Mouse (Mus musculus) gastrocnemius, adult 18-20 months (tissue): ENCODE data around the gene Eef2k. TPM values are rescaled to one million over a fixed set of nuclear protein-coding genes. Genes with fewer than 3 reads are reported as not detected.
"Not testable (repeated sequence)": the region's sequence is repeated elsewhere in the genome, so short reads cannot be mapped to it uniquely, and the experiment has no call there.

ENCODE experiments used
- DNase-seq: peaks from one replicate; pipeline ENCODE4 v3.0.0; 2021; ENCODE audit warnings: low spot score
- total RNA-seq, 2 experiments: library from RNA; stranded (reverse); gene quantifications; 2 replicates each; pipeline ENCODE4 v1.2.3; 2021

Eef2k gene
- total RNA-seq, 2 experiments from 2014 or later, result 59.7 to 60.4 TPM

DNA sequence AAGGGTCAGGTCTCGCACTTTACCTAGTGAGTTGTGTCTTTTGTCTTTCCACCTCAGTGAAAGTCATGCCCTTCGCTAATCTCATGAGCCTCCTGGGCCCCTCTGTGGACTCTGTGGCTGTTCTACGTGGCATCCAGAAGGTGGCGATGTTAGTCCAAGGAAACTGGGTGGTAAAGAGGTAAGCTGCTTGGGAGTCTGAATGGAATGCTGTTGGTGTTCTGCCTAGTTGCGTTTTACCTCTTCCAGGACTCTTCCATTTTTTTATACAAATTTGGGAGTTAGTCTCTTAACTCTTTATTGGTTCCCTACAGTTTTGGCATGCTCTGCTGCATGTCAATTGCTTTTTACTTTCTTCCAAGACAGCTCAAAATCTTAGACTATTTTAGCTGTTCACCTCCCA is 92.1 kb downstream of the Eef2k start:
- peak; percentile 51 for DNase-seq

DNA sequence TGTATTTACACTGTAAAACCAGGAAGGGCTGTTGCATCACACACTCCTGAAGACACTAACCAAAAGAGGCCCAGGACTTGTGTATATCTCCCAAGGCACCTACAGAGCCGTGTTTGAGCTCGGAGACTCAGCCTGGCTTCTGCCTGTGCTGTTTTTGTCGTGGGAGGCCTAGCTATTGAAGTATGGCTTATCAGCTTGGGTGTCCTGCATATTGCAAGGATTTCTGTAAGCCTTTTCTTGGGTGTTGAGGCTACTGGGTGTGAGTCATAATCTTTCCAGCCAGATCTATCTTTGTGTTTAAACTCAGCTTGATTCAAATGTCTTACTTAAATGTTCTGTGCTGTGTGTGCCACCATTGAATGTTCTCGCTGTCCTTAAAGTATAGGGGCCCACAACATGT is 93.9 kb downstream of the Eef2k start:
- no peak for DNase-seq

DNA sequence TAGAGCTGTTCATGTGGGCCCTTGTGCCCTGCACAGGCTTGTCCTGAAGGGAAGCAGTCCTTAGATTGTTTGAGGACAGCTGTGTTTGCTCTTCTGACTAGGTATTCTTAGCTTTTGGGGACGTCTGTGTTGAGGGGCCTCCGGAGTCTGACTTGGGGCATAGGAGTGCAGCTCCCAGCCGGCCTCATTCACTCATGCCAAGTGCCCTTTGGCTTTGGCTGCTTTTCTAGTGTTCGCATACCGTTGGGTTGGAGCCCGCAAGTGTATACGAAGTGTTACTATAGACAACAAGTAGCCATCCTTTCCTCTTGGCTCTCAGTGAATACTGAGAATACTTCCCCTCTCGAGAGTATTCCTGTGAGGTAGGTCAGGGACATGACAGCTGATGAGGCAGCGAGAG is 95.6 kb downstream of the Eef2k start:
- DNase-seq, result no peak

DNA sequence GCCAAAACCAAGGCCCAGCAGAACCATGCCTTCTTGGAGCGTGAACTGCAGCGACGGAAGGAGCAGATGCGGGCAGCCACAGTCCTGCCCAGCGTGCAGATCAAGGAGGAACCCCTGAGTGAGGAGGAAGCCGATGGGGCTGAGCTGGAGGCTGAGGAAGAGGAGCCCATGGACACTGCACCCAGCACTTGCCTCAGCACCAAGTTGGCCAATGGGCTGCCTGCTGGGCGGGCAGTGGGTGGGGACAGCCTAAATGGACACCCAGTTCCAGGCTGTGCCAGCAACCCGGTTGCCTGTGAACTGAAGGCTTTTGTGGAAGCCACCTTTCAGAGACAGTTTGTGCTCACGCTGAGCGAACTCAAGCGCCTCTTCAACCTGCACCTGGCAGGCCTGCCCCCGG is 97.7 kb downstream of the Eef2k start:
- no peak for DNase-seq

DNA sequence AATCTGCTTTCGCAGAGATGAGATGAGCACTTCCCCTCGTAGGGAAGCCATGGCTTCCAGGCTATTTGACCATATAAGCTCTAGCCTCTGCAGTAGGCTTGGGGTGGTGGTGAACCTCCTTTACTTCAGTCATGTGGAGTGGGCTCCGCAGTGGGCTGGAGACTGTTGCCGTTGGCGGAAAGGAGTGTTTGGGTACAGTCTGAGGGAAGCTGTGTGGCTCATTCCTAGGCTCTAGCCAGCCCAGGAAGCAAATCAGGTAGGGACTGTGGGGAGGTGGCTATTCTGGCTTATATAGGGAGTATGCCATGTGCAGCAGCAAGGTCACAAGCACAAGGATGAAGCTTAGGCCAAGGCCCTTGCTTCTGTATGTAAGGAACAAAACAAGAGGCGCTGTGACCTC is 98.6 kb downstream of the Eef2k start:
- no peak for DNase-seq

DNA sequence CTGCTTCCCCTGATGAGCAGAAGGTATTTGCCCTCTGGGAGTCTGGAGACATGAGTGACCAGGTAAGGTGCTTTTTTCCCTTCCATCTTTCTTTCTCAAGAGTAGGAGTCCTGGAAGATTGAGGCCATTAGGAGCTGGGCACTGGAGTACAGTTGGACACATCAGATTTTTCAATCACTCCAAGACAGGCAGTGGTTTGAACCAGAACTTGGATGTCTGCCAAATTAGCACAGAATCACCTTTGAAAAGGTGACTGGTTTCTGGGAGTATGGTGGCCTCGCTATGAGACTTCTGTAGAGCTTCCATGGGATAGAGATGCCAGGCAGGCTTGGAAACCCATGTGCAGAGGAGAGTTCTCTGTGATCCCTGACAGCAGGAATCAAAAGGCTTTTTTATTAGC is 99.9 kb downstream of the Eef2k start:
- no peak for DNase-seq

DNA sequence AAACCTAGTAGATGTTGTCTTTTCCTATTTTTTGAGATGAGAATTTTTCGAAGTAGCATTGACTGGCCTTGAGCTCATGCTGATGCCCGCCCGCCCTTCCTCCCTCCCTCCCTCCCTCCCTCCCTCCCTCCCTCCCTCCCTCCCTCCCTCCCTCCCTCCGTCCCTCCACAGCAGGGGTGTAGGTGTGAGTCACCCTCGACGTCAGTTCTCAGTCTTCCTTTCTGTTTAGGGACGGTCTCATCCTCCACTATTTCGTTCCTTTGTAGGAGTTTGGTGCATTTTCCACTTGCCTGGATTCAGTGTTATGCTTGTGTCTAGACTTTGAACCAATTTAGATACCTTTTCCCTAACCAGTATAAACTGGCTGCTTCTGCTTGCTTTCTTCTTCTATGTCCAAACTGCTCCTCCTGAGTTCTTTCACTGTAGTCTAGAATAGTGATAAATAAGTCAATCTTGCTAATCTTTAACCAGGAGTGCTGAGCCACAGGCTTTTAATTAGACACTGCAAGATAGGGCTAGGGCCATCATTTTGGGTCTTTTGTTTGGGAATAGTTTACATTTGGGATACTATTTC is 101.4 kb downstream of the Eef2k start:
- no peak for DNase-seq

DNA sequence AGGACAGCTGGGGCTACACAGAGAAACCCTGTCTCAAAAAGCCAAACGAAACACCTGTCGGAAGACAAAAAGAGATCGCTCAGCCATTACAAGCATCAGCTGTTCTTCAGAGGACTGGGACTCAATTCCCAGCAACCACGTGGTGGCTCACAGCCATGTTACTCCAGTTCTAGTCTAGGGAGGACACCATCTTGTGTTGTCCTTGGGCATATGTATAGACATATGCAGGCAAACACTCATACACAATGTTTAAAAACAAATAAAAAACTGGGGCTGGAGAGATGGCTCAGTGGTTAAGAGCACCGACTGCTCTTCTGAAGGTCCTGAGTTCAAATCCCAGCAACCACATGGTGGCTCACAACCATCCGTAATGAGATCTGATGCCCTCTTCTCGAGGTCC is 111.0 kb downstream of the Eef2k start:
- not testable (repeated sequence) for DNase-seq

Other genes starting within 250 kb of the Eef2k start
- 100 to 1,000 TPM; 477 to 519 TPM for gene Uqcrc2, start 207.7 kb upstream of the Eef2k start, total RNA-seq
- not detected for gene Pdzd9, start 172.5 kb upstream of the Eef2k start, total RNA-seq
- 10 to 100 TPM; 19.9 to 22.6 TPM for gene Mosmo, start 165.2 kb upstream of the Eef2k start, total RNA-seq
- under 1 TPM; 0.39 to 0.50 TPM for gene Vwa3a, start 103.5 kb upstream of the Eef2k start, total RNA-seq
- under 1 TPM in 1 of 2 experiments, not detected in 1; 0.47 TPM for gene Gm5737, start 30.5 kb upstream of the Eef2k start, total RNA-seq
- gene Polr3e, start 74.9 kb downstream of the Eef2k start, total RNA-seq, result 10 to 100 TPM in 1 of 2 experiments, 1 to 10 TPM in 1; 9.0 to 10.0 TPM
- 1 to 10 TPM; 2.3 to 3.9 TPM for gene Cdr2, start 139.5 kb downstream of the Eef2k start, total RNA-seq
- gene Mfsd13b, start 139.7 kb downstream of the Eef2k start, total RNA-seq, result not detected
- gene Mettl9, start 191.6 kb downstream of the Eef2k start, total RNA-seq, result 10 to 100 TPM; 21.2 to 22.5 TPM
- gene Igsf6, start 231.7 kb downstream of the Eef2k start, total RNA-seq, result under 1 TPM; 0.40 to 0.50 TPM
- under 1 TPM; 0.12 to 0.23 TPM for gene Otoa, start 238.8 kb downstream of the Eef2k start, total RNA-seq